Mouse (Mus musculus) embryonic facial prominence, embryonic 10.5 days (tissue): ENCODE data around the gene Abcc4. TPM values are rescaled to one million over a fixed set of nuclear protein-coding genes. Genes with fewer than 3 reads are reported as not detected.
A peak's percentile ranks its signal among the peaks of the same experiment; 100 is the strongest.

ENCODE experiments used
- DNase-seq: peaks from one replicate; pipeline ENCODE4 v3.0.0-alpha.2; 2017; ENCODE audit warnings: low spot score
- H3K27ac ChIP-seq: fragments of 300-500 bp; sonication (generic); replicated peaks from 2 replicates; pipeline ENCODE4 v1.5.1; 2016; ENCODE audit warnings: mild to moderate bottlenecking
- H3K27me3 ChIP-seq: fragments of 300-500 bp; sonication (generic); replicated peaks from 2 replicates; pipeline ENCODE4 v1.6.1; 2016; ENCODE audit warnings: low read depth, mild to moderate bottlenecking; ENCODE audit not compliant: poor library complexity, severe bottlenecking
- H3K36me3 ChIP-seq: fragments of 300-500 bp; sonication (generic); replicated peaks from 2 replicates; pipeline ENCODE4 v1.6.1; 2016; ENCODE audit warnings: mild to moderate bottlenecking, moderate library complexity
- H3K4me1 ChIP-seq: fragments of 300-500 bp; sonication (generic); 2 replicates; pipeline ENCODE4 v1.6.1; 2016
- H3K4me3 ChIP-seq: fragments of 300-500 bp; sonication (generic); 2 replicates; pipeline ENCODE4 v1.5.1; 2016; ENCODE audit warnings: mild to moderate bottlenecking, moderate library complexity
- H3K9me3 ChIP-seq: fragments of 300-500 bp; sonication (generic); 2 replicates; pipeline ENCODE4 v1.6.1; 2016; ENCODE audit warnings: mild to moderate bottlenecking
- WGBS: fragments of 180-500 bp; shearing (Covaris S2); methylation state at CpG from one replicate; pipeline ENCODE4 v1.1.7; 2016; 5-methylcytosine and 5-hydroxymethylcytosine counted together
- polyA plus RNA-seq: library from polyadenylated mRNA; unstranded; fragments of >200 nt; fragmentation: Nextera tagmentation; extraction: Ambion mirVana; gene quantifications from 2 replicates; pipeline ENCODE4 v1.2.1, GENCODE M21; 2016

Gene Abcc4
- polyA plus RNA-seq, 1 experiment from 2014 or later: 3.2 TPM

DNA sequence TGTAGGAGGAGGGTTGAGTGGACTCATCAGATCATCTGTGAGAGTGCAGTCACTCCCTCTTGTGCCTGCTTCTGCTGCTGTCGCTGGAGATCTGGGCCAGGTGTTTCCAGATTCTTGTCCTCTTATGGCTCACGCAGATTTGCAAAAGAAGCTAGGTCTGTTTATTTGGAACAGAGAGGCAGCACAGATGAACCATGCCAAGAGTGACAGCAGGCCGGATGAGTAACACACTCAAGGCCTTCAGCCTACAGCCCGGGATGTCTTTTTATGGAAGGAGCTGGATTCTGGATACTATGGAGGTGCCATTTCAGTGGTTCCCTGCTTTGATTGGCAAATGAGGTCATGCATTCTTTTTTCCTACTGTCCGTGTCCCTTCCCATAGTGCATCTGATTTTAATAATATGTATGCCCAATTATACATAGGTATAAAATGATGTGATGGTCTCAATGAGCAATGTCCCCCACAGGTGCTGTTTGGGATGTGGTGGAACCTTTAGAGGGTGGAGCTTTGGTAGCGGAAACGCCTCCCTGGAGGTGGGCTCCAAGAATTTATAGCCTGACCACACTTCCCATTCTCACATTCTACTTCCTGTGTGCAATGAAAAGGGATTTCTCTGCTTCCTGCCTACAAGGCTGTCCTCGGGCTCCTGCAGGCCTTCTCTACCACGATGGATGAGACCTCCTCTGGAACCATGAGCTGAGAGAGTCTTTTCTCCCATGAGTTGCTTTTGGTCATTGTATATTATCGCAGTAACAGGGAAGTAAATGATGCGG lies 18.1 kb upstream of the Abcc4 start:
- Histone ChIP-seq H3K36me3 (no peaks in the 10 kb centered on the region), H3K4me1 (no peaks in the 10 kb centered on the region), H3K27me3 (0 out of 2 replicates have a peak, but pooled peaks cover 7% of the 10 kb centered on the region), H3K9me3 (no peaks in the 10 kb centered on the region), H3K27ac (no peak overlapping the region), H3K4me3 (no peak overlapping the region)
- no peak for DNase-seq
- WGBS: 89% methylated on average over 11 of the region's 11 CpGs

DNA sequence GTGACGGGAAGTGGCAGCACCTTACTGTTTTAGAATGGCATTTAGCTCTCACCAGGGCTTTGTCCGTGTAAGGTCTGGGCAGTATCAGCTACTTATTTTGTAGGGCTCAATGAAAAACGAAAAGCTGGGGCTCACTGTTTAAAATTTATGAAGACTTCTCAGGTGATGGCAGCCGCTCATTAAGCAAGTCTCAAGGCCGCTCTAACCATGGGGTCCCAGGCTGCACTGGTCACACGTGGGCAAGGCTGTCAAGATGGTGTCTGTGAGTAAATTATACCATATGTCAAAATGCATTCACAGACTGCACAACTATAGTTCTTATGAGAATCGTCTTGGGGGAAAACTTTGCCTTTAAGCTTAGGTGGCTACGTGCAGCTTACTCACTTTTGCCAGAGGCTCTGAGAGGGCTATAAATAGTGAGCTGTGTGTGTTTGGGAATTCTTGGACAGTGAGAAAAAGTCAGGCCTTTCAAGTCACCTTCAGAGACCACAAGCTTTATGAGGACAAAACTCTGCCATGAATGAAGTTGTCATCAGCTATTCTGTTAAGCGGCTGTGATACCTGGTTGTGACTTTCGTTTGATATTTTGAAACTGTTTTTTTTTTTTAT lies 13.7 kb upstream of the Abcc4 start:
- no peak for DNase-seq
- H3K9me3 ChIP-seq: no peaks in the 10 kb centered on the region
- H3K4me1 ChIP-seq: no peaks in the 10 kb centered on the region
- H3K27me3 ChIP-seq: peaks cover 21% of the 10 kb centered on the region
- H3K27ac ChIP-seq: no peak overlapping the region
- H3K36me3 ChIP-seq: no peaks in the 10 kb centered on the region
- no peak overlapping the region for H3K4me3 ChIP-seq
- 74% methylated on average over 10 of the region's 10 CpGs for WGBS

DNA sequence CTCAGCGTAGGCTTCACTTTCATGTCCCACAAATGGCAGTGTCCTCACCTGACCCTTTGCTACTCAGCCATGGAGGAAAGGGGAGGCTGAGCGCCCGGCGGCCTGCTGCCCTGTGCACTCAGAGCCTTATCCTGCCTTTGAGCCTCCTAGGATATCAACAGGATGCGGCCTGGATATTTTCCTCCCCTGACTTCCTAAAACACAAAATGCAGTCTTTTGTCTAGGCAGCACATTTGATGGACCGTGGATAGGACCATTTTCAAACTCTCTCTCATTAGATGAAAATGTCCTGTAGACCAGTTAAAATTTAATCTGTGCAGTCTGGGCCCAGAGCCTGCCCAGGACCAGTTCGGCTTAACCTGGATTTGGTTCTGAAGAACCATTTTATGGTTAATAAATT lies 12.6 kb upstream of the Abcc4 start:
- Histone ChIP-seq H3K4me1 (peaks cover 5% of the 10 kb centered on the region), H3K27ac (no peak overlapping the region), H3K36me3 (no peaks in the 10 kb centered on the region), H3K9me3 (no peaks in the 10 kb centered on the region), H3K27me3 (peaks cover 32% of the 10 kb centered on the region), H3K4me3 (no peak overlapping the region)
- 75% methylated on average over 7 of the region's 7 CpGs for WGBS
- no peak for DNase-seq

DNA sequence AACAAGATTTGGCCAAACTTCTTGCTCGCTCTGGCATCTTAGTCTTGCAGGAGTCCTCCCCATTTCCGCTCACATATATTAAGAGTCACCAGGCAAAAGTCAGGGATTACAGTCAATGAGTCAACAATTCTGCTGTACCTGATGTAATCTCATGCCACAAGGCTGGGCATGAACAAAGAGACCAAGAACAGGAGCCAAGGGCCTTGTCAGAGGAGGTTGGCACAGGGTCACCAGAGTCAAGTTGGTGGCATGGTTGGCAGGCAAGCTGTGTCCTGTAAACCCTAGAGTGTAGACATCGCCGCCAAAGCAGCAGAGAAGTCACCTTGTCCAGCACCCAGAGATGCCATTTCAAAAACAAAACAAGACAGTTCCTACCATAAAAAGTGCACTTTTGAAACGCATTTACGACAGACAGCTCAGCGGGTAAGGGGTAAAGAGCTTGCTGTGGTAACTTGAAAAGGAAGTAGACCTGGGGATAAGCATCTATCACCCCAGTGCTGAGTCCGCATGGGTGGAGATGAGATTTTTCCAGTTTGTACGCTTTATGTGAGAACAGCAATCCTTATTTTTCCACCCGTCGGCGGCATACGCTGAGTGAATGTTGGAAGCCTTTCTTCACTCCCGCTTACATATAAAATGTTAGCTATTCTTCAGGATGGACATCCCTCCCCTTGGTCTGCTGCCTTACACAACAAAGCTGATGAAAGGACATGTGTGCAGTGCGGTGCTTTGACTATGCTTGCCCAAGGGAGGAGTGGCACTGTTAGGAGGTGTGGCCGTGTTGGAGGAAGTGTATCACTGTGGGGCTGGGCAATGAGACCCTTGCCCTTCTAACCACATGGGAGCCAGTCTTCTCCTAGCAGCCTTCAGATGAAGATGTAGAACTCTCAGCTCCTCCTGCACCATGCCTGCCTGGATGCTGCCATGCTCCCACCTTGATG lies 10.6 kb upstream of the Abcc4 start:
- H3K27ac ChIP-seq: no peak overlapping the region
- no peak overlapping the region for H3K4me3 ChIP-seq
- H3K9me3 ChIP-seq: no peaks in the 10 kb centered on the region
- no peak for DNase-seq
- 92% methylated on average over 16 of the region's 16 CpGs for WGBS
- no peaks in the 10 kb centered on the region for H3K36me3 ChIP-seq
- H3K27me3 ChIP-seq: peaks cover 50% of the 10 kb centered on the region
- H3K4me1 ChIP-seq: peaks cover 14% of the 10 kb centered on the region

DNA sequence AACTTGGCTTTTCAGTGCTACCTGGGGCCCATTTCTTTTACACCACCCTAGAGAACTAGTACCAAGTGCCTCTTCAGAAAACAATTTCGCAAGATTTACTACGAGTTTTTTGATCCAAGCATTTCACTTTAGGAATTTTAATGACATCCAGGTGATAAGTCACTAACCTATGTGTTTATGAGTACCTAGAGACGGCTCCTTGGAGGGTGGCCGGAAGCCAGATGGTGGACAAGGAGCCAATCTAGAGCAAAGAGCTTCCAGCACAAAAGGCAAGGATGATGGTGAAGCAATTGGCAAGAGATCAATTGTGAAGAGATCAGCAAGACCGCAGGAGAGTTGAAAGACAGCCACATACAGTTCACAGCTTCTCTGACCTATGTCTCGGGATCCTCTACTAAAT lies 8.7 kb upstream of the Abcc4 start:
- Histone ChIP-seq H3K4me3 (no peak overlapping the region), H3K27me3 (peaks cover 57% of the 10 kb centered on the region), H3K27ac (no peak overlapping the region), H3K36me3 (no peaks in the 10 kb centered on the region), H3K4me1 (peaks cover 18% of the 10 kb centered on the region), H3K9me3 (no peaks in the 10 kb centered on the region)
- 76% methylated on average over 6 of the region's 6 CpGs for WGBS
- DNase-seq: no peak

DNA sequence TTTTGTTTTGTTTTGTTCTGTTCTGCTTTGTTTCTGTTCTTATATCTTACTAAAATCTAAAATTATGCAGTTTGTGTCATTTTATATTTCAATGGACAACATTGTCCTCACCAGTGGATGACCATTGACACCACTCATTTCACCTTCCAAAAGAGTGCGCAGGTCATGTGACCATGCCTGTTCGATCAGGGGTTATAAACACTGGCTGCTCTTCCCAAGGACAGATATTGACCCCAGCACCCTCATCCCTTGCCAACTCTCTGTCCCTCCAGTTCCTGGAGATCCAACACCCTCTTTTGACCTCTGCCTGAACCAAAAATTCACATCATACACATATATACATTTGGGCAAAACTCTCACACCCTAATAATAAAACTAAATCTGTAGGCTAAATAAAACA lies 8.3 kb upstream of the Abcc4 start:
- H3K4me3 ChIP-seq: no peak overlapping the region
- peaks cover 20% of the 10 kb centered on the region for H3K4me1 ChIP-seq
- 88% methylated on average over 2 of the region's 2 CpGs for WGBS
- no peak overlapping the region for H3K27ac ChIP-seq
- DNase-seq: no peak
- H3K27me3 ChIP-seq: peaks cover 59% of the 10 kb centered on the region
- no peaks in the 10 kb centered on the region for H3K36me3 ChIP-seq
- no peaks in the 10 kb centered on the region for H3K9me3 ChIP-seq

DNA sequence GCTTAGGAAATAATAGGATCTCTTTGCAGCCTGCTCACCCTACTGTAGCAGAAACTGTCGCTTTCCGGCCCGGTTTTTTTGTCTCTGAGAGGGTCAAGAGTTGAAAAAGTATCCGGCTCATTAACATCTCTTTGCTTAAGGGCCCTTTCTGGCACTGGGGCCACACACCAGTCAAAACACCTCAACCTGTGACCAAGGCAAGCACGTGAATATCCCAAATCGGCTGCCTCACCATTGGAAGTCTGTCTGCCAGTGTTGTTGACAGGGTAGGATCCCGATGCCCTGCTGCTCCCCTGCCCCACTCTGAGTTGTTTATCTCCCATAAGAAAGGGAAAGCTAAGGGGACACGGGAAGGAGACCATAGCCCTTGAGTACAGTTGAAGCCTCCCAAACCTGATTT lies 7.8 kb upstream of the Abcc4 start:
- WGBS: 5% methylated on average over 8 of the region's 8 CpGs
- Histone ChIP-seq H3K27me3 (peaks cover 63% of the 10 kb centered on the region), H3K4me3 (peak overlapping the region; percentile 53), H3K9me3 (no peaks in the 10 kb centered on the region), H3K27ac (no peak overlapping the region), H3K36me3 (no peaks in the 10 kb centered on the region), H3K4me1 (peaks cover 20% of the 10 kb centered on the region)
- DNase-seq: no peak

DNA sequence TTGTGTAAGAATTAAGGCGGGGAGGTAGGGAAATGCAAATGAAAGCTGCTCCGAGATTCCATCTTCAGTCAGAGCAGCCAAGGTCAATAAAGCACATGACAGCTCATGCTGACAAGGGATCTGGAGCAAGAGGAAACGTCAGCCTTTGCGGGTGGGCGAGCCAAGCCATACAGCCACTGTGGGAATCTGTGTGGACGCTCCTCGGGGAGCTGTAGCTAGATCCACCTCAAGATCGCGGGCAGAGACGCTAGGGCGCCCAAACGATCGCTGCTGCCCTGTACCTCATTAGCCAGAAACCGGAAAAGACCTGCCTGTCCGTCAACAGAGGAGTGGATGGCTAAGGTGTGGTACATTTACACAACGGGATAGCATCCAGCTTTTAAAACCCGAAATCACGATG lies 7.4 kb upstream of the Abcc4 start:
- no peaks in the 10 kb centered on the region for H3K36me3 ChIP-seq
- WGBS: 2% methylated on average over 18 of the region's 18 CpGs
- H3K4me3 ChIP-seq: peak overlapping the region; percentile 53
- DNase-seq: peak; percentile 27
- no peaks in the 10 kb centered on the region for H3K9me3 ChIP-seq
- H3K27me3 ChIP-seq: peaks cover 68% of the 10 kb centered on the region
- no peak overlapping the region for H3K27ac ChIP-seq
- H3K4me1 ChIP-seq: peaks cover 20% of the 10 kb centered on the region

DNA sequence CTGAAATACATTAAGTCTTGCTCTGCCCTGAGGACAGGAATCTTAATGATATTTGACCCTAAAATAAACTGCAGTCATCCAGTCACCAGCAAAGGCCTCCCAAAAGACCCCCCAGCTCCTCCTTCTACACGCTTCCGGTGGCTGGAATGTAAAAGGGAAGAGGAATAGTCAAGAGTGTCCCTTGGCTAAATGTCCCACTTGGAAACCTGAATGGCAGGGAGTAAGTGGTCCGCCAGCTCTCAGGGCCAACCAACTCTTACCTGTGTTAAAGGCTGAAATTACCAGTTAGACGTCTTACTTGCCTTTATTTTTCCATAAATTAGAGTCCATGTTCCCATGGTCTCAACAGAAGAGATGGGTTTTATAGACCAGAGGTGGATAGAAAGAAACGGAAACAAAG lies 6.9 kb upstream of the Abcc4 start:
- WGBS: 48% methylated on average over 5 of the region's 5 CpGs
- peak; percentile 24 for DNase-seq
- Histone ChIP-seq H3K27ac (no peak overlapping the region), H3K4me3 (peak overlapping the region; percentile 53), H3K27me3 (peaks cover 73% of the 10 kb centered on the region), H3K9me3 (no peaks in the 10 kb centered on the region), H3K36me3 (no peaks in the 10 kb centered on the region), H3K4me1 (peaks cover 20% of the 10 kb centered on the region)

DNA sequence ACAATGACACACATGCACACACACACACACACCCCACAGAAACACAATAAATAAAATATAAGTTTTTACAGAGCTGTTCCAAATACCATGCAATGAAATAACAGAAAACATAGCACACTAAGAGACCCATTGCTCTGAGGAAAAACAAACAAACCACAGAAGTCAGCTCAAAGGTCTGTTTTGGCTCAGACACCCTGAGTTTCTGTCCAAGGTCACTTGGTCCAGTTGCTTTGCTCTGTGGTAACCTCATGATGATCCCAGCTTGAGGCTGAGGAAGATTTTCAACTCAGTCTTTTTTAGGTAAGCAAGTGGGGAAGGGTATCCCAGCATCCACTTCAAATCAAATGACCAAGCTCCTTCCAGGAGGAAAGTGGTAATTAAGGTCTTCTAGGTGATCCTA lies 4.9 kb upstream of the Abcc4 start:
- Histone ChIP-seq H3K36me3 (no peaks in the 10 kb centered on the region), H3K27ac (no peak overlapping the region), H3K27me3 (peaks cover 86% of the 10 kb centered on the region)

DNA sequence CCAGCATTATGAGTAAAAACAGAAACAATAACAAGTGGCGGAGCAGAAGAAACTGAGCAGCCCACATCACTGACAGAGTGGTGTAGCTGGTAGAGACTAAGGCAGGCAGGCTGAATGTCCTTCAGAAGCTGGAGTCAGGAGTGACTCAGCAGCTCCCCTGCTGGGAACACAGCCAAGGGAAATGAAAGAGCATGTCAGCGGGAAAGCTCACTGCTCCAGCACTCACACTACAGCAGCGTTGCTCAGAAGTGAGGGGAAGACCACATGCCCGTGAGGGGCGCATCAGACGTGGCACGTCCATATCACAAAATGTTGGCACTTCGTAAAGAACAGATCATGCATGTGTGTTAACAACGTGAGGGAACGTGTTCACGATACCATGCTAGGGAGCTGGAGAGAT lies 3.7 kb upstream of the Abcc4 start:
- peaks cover 35% of the 10 kb centered on the region for H3K4me1 ChIP-seq
- DNase-seq: peak; percentile 59
- WGBS: 40% methylated on average over 11 of the region's 11 CpGs
- peaks cover 90% of the 10 kb centered on the region for H3K27me3 ChIP-seq
- H3K36me3 ChIP-seq: no peaks in the 10 kb centered on the region
- no peak overlapping the region for H3K27ac ChIP-seq
- no peaks in the 10 kb centered on the region for H3K9me3 ChIP-seq
- no peak overlapping the region for H3K4me3 ChIP-seq

More for the DNA sequence above, 4.9 kb upstream of the Abcc4 start:
- Histone ChIP-seq H3K4me3 (no peak overlapping the region), H3K9me3 (no peaks in the 10 kb centered on the region), H3K4me1 (peaks cover 29% of the 10 kb centered on the region)
- DNase-seq: no peak

DNA sequence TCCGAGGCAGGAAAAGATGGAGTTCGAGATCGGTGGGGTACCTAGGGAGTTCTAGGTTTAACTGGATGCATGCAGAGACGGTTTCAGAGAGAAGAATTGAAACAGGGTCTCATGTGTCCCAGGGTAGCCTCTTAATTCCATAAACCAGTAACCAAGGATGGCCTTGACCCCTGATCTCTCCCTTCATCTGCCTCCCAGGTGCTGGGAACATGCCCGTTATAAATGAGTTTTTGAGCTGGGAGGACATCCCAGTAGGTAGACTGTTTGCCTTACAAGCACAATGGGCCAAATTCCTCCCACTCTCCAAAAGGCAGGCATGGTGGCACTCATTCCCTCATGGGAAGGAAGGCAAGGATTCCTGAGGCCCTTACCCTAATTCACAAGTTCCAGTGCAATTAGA lies 2.1 kb upstream of the Abcc4 start:
- no peaks in the 10 kb centered on the region for H3K36me3 ChIP-seq
- H3K9me3 ChIP-seq: no peaks in the 10 kb centered on the region
- H3K4me1 ChIP-seq: peaks cover 26% of the 10 kb centered on the region
- H3K4me3 ChIP-seq: no peak overlapping the region
- H3K27me3 ChIP-seq: peaks cover 90% of the 10 kb centered on the region
- DNase-seq: no peak
- 77% methylated on average over 5 of the region's 5 CpGs for WGBS
- no peak overlapping the region for H3K27ac ChIP-seq
